Mouse (Mus musculus): ENCODE data around the gene Ctdnep1. TPM values are rescaled to one million over a fixed set of nuclear protein-coding genes. Genes with fewer than 3 reads are reported as not detected.

The Ctdnep1 gene
- 101 and 111 TPM in 2 replicates for polyA plus RNA-seq (2012; rRNA removed)

DNA sequence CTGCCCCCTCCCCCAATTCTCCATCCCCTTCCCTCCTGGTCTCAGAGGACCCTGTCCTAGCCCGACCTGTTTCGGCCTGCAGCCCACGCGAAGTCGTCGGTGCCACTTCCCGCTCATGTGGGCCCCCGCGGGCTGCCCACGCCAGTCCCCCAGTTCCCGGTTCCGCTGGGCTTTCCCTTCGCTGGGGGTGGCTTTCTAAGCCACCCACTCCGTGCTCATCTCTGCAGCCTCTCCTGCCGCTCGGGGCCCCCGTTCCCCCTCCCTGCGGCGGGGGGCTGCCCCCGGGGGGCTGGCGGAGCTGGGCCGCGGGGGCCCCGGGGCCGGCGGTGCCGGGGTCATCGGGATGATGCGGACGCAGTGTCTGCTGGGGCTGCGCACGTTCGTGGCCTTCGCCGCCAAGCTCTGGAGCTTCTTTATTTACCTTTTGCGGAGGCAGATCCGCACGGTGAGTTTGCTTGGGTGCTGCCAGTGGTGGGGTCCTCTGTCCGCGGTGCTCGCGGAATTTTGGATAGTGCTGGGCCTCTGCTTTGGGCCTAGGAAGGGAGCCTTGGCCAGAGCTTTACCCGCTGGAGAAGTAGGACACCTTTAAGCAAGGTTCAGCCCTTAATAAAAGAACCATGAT lies at the start of gene Ctdnep1:
Gene Ctdnep1 (plus strand): TSS at position 16 of the 622 bp plus-strand sequence.

DNA sequence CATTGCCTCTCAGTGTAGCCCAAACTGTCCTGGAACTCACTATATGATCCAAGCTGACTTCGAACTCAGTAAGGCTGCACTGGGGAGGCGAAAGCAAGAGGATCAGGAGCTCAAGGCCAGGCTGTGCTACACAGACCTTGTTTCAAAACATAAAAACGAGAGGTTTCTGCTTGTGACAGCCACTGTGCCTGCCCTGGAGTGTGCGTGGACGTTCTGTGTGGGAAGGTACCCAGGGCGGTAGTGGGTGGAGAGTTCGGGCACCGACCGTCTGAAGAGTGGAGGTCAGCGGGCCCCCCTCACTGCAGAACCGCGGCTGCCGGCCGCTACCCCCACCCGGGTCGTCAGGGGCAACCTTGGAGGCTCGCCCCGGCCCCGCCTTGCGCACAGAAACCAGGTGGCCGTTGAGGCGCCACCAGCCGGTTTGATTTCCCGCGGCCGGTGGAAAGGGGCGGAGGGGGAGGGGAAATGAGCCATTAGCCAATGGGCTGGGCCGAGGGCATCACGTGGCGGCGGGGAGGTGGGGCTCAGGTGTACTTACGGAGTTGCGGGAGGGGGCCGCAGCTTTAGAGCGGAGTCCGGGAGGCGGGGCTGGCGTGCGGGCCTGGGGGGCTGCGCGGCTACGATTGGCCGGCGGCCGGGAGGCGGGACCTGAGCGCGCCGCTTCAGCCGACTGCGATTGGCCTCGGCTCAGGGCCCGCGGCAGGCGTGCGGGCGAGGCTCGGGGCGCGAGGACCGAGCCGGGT lies 45.6 kb upstream of the Ctdnep1 start, which contains the start of gene Ybx2:
Gene Ybx2 (plus strand): TSS at position 660 of the 743 bp plus-strand sequence.

DNA sequence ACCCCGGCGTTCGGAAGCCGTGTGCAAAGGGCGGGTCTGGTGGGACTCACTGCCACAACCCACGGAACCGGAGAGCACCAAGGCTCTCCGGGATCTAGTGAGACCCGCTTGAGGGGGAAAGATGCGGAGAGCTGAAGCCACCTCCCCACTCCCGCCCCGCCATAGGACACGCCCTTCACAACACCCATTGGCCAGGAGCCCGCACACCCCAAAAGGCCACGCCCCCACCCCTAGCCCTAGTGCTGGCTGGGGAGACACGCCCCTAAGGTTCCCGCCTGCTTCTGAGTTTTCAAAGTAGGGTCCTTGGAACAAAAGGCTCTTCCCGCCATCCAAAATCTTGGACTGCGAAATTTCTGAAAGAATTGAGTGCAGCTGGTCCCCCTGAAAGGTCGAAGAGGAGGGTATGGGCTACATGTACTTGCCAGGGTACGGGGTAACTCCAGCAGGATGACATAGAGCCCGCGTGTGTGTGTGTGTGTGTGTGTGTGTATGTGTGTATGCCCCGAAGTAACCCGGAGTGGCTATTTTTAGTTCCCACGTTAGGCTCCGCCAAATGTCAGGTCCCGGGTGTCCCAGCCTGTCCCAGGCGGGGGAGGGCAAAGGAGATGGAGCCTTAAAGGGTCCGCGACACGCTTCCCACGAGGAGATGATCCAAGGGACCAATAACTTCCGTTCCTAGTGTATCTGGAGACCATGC lies 32.7 kb upstream of the Ctdnep1 start, which contains the start of gene Slc2a4:
Gene Slc2a4 (minus strand): TSS at position 123 of the 697 bp plus-strand sequence.

DNA sequence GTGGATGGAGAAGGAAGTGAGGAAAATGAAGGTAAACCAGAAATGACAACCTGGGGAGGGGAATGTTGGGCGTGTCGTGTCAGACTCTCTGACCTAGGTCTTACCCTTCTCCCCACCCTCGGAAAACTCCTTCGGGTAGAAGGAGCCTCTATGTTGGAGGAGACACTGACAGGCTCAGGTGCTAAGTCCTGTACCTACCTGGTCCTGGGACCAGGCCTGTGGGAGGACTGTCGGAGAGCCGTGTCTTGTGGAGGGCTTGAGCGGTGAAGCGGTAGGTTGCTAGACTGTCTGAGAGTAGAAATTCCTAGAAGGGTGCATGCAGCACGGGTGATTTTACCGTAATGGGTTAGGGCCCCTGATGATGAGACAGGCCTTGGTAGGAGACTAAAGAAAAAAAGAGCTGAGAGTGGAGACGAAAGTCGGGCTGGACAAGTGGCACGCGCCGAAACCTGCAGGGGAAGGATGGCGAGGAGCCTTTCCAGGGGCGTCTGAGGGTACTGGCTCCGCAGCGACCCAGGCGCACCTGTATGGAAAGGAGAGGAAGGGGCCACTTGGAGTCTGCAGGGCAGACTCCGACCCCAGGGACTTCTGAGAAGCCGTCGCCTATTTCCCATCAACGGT lies 16.2 kb upstream of the Ctdnep1 start, which contains the start of gene Cldn7:
Gene Cldn7 (plus strand): TSS at position 130 of the 621 bp plus-strand sequence.

DNA sequence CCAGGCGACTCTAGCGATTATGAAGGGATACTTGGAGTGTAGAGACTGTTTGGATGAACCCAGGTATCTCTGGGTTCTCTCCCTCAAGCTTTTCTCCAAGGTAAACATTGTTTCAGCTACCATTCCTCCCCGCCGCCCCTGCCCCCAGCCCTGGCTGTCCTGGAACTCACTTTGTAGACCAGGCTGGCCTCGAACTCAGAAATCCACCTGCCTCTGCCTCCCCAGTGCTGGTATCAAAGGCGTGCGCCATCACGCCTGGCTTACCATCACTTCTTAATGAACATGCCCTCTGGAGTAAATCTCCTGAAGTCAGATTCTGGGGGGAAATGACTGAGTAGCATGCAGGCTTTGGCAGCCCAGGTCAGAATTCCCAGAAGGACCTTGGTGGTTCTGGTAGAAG lies 1.3 kb downstream of the Ctdnep1 start, which contains the start of gene Elp5:
Gene Elp5 (minus strand): TSS at position 293 of the 400 bp plus-strand sequence.

DNA sequence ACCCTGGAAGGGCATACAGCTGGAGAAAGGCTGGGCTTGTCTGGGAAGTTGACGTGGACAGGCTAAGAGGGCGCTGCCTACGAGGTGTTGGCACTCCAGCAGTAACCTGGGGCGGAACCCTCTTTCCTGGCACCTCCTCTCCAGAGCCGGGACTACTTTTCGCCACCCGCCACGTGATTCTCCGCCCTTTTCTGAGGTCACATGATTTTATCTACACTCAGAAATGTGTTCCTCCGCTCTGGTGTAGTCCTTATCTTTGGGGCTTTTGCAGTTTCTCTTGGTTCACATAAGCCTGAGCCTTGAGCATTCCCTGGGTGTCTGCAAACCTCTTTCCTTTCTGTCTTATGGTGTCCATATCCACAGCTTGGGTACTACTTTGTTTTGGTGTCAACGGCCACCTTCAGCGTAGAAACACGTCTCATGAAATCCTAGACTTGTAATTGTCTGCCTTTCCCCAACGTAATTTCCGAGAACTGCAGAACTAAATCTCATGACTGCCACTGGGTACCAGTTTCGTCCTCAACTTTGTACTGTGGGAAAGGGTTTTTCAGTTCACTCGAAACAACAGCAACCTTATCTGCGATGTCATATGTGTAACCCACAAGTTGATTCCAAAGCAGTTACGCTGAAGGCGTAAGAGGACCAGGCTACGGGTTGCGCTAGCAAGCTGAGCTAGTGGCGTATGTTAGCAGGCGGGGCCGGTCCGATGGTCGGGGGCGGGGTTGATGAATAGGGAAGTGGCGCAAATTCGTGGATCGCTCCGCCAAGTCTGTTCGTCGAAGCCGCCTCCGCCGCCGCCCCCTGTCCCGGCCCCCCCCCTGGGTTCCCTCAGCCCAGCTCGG lies 10.1 kb downstream of the Ctdnep1 start, which contains the start of gene Gabarap:
Gene Gabarap (plus strand): TSS at position 294 of the 842 bp plus-strand sequence.

DNA sequence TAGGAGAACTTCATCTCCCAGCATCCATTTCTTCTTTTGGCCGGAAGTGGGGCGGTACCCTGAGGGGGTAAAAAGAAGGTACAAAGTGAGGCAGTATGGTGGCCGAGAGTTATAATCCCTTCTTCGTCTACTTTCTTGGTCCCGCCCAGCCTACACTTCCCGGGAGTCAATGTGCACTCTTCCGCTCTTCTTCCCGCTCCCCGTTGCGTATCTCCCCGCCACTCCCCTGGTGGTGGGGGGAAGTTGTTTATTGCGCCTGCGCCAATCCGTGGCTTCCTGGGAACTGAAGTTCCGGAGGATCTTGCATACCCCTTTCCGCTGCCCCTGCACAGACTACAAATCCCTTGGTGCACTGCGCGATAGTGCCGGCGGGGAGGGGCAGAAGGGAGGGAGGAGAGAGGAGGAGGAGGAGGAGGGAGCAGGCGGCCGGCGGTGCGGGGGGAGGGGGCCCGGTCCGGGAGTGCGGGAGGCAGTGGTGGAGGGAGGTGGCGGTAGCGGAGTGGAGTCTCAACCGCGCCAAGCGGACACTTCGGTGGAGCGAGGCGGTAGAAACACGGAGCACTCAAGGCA lies 14.5 kb downstream of the Ctdnep1 start, which contains the start of gene Phf23:
Gene Phf23 (plus strand): TSS at position 387 of the 570 bp plus-strand sequence.

DNA sequence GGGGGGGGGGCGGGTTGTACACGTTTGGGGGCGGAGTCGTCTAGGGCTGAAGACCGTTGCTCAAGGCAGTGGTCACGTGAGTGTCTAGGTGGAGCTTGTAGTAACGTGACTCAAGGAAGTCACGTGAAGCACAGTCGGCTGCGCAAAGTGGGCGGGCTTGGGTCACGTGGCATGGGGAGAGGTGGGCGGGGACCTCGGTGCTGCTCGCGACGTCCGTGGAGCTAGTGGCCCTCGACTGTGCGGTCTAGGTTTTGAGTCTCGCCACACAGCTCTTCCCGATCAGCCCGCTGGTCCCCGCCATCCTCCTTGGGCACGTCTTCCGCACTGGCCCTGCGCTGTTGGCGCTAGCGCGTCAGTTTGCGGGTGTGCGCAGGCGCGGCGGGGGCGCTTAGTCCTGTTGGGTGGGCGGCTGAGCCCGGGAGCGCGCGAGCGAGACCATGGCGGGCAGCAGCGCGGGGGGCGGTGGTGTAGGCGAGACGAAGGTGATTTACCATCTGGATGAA lies 19.5 kb downstream of the Ctdnep1 start, which contains the start of gene Dvl2:
Gene Dvl2 (plus strand): TSS at position 200 of the 503 bp plus-strand sequence.

DNA sequence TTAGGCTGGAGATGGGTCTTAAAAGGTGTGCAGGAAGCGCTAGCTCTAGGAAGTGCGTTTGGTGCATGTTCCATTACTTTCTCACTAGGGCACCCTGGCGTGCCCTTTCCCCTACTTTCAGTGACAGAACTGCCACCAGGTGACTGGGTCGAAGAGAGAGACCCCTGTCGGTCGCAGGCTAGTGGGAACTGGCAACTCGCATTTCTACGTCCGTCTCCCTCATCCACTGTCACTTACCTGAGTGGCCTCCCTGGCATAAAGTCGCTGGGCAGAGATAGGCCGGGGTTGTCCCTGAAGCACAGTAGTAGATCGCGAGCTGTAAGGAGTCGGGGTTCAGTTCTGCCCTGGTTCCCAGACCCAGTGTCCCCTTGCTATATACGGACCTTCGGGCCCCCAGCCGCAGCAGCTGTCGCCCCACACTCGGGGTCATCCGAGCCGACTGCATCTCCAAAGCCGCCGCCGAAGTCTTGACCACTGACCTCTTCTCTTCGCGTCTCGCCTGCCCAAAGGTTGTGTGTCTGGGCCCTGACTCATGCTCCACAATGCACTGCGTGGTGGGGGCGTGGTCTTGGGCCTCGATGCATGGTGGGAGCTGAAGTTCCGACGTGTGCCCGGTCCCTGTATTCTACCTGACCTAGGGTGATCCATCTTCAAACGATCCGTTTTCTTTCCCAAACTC lies 34.1 kb downstream of the Ctdnep1 start, which contains the start of gene Acadvl:
Gene Acadvl (minus strand): TSS at position 532 of the 679 bp plus-strand sequence.

DNA sequence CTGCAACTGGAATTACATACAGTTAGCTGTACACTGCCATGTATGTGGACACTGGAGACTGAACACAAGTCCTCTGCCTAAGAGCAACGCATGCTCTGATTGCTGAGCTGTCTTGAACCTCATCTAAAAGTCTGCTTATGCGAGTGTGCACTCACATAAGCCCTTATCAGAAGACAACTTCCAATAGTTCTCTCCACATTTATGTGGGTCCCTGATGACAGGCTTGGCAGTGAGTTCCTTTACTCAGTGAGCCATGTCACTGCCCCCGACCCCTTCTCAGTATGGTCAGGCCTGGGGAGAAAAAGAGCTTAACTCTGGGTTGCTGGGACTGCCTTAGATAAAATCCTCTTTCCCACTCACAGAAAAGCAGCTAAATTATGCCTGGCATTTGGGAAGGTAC lies 35.7 kb downstream of the Ctdnep1 start, which contains the start of gene Dlg4:
Gene Dlg4 (plus strand): TSS at position 274 of the 400 bp plus-strand sequence.

Other genes starting within 250 kb of the Ctdnep1 start
- 59.4 and 63.8 TPM in 2 replicates for gene Polr2a, start 222.5 kb upstream of the Ctdnep1 start, polyA plus RNA-seq (2012; rRNA removed)
- gene Slc35g3, start 219.2 kb upstream of the Ctdnep1 start, polyA plus RNA-seq (2012; rRNA removed), result 0.84 and 1.1 TPM in 2 replicates
- gene Zbtb4, start 215.2 kb upstream of the Ctdnep1 start, polyA plus RNA-seq (2012; rRNA removed), result 9.7 and 10.8 TPM in 2 replicates
- gene Chrnb1, start 185.2 kb upstream of the Ctdnep1 start, polyA plus RNA-seq (2012; rRNA removed), result 2.9 and 12.3 TPM in 2 replicates
- gene Fgf11, start 179.3 kb upstream of the Ctdnep1 start, polyA plus RNA-seq (2012; rRNA removed), result 20.0 and 20.9 TPM in 2 replicates
- gene Tmem102, start 175.5 kb upstream of the Ctdnep1 start, polyA plus RNA-seq (2012; rRNA removed), result 0.17 and 0.46 TPM in 2 replicates
- not detected in 2 replicates for gene Gm39566, start 165.9 kb upstream of the Ctdnep1 start, polyA plus RNA-seq (2012; rRNA removed)
- not detected in 2 replicates for gene Spem2, start 162.7 kb upstream of the Ctdnep1 start, polyA plus RNA-seq (2012; rRNA removed)
- 1.5 and 2.1 TPM in 2 replicates for gene Spem1, start 159.0 kb upstream of the Ctdnep1 start, polyA plus RNA-seq (2012; rRNA removed)
- gene Nlgn2, start 143.4 kb upstream of the Ctdnep1 start, polyA plus RNA-seq (2012; rRNA removed), result 125 and 136 TPM in 2 replicates
- 203 and 228 TPM in 2 replicates for gene Tmem256, start 142.6 kb upstream of the Ctdnep1 start, polyA plus RNA-seq (2012; rRNA removed)
- 98.8 and 111 TPM in 2 replicates for gene Plscr3, start 134.8 kb upstream of the Ctdnep1 start, polyA plus RNA-seq (2012; rRNA removed)
- gene Tnk1, start 122.4 kb upstream of the Ctdnep1 start, polyA plus RNA-seq (2012; rRNA removed), result 0.05 and 0.81 TPM in 2 replicates
- not detected in 2 replicates for gene Tmem95, start 103.1 kb upstream of the Ctdnep1 start, polyA plus RNA-seq (2012; rRNA removed)
- gene Kctd11, start 99.8 kb upstream of the Ctdnep1 start, polyA plus RNA-seq (2012; rRNA removed), result 1.7 and 2.3 TPM in 2 replicates
- 0.90 and 1.4 TPM in 2 replicates for gene Acap1, start 85.6 kb upstream of the Ctdnep1 start, polyA plus RNA-seq (2012; rRNA removed)
- 11.9 and 13.9 TPM in 2 replicates for gene 2810408A11Rik, start 80.2 kb upstream of the Ctdnep1 start, polyA plus RNA-seq (2012; rRNA removed)
- 113 and 134 TPM in 2 replicates for gene Neurl4, start 80.1 kb upstream of the Ctdnep1 start, polyA plus RNA-seq (2012; rRNA removed)
- gene Gps2, start 67.3 kb upstream of the Ctdnep1 start, polyA plus RNA-seq (2012; rRNA removed), result 100 and 101 TPM in 2 replicates
- gene Eif5a, start 59.2 kb upstream of the Ctdnep1 start, polyA plus RNA-seq (2012; rRNA removed), result 830 and 831 TPM in 2 replicates
- gene Ybx2, start 45.4 kb upstream of the Ctdnep1 start, polyA plus RNA-seq (2012; rRNA removed), result 43.9 and 49.9 TPM in 2 replicates
- 9.7 and 10.0 TPM in 2 replicates for gene Slc2a4, start 33.0 kb upstream of the Ctdnep1 start, polyA plus RNA-seq (2012; rRNA removed)
- 0.27 and 3.1 TPM in 2 replicates for gene Cldn7, start 16.4 kb upstream of the Ctdnep1 start, polyA plus RNA-seq (2012; rRNA removed)
- gene Elp5, start 1.4 kb downstream of the Ctdnep1 start, polyA plus RNA-seq (2012; rRNA removed), result 127 and 144 TPM in 2 replicates
- gene Gabarap, start 10.0 kb downstream of the Ctdnep1 start, polyA plus RNA-seq (2012; rRNA removed), result 521 and 610 TPM in 2 replicates
- gene Phf23, start 14.6 kb downstream of the Ctdnep1 start, polyA plus RNA-seq (2012; rRNA removed), result 60.2 and 65.1 TPM in 2 replicates
- 42.8 and 47.8 TPM in 2 replicates for gene Dvl2, start 19.4 kb downstream of the Ctdnep1 start, polyA plus RNA-seq (2012; rRNA removed)
- 45.6 and 50.3 TPM in 2 replicates for gene Acadvl, start 34.3 kb downstream of the Ctdnep1 start, polyA plus RNA-seq (2012; rRNA removed)
- 202 and 211 TPM in 2 replicates for gene Dlg4, start 35.8 kb downstream of the Ctdnep1 start, polyA plus RNA-seq (2012; rRNA removed)
- 2.0 and 2.2 TPM in 2 replicates for gene Asgr1, start 72.9 kb downstream of the Ctdnep1 start, polyA plus RNA-seq (2012; rRNA removed)
- gene Asgr2, start 111.5 kb downstream of the Ctdnep1 start, polyA plus RNA-seq (2012; rRNA removed), result 0.05 TPM in 1 of 2 replicates, not detected in the other
- 0.61 and 0.74 TPM in 2 replicates for gene Mgl2, start 149.2 kb downstream of the Ctdnep1 start, polyA plus RNA-seq (2012; rRNA removed)
- 1.0 and 1.2 TPM in 2 replicates for gene Clec10a, start 175.0 kb downstream of the Ctdnep1 start, polyA plus RNA-seq (2012; rRNA removed)
- 2.5 and 4.8 TPM in 2 replicates for gene Slc16a11, start 231.6 kb downstream of the Ctdnep1 start, polyA plus RNA-seq (2012; rRNA removed)
- 12.4 and 12.5 TPM in 2 replicates for gene Slc16a13, start 239.9 kb downstream of the Ctdnep1 start, polyA plus RNA-seq (2012; rRNA removed)
- 5.7 and 6.6 TPM in 2 replicates for gene Bcl6b, start 248.6 kb downstream of the Ctdnep1 start, polyA plus RNA-seq (2012; rRNA removed)